Mouse (Mus musculus) cerebellum, adult (tissue): ENCODE measurements around the gene Tec.

Experiments
- ATAC-seq: cut with Nextera tagmentation; 2 replicates; pipeline ENCODE4 v1.9.2; 2017; ENCODE audit warnings: mild to moderate bottlenecking, moderate library complexity, mixed read lengths; ENCODE audit not compliant: insufficient number of reproducible peaks, low FRiP score, low TSS enrichment

The Tec gene

DNA sequence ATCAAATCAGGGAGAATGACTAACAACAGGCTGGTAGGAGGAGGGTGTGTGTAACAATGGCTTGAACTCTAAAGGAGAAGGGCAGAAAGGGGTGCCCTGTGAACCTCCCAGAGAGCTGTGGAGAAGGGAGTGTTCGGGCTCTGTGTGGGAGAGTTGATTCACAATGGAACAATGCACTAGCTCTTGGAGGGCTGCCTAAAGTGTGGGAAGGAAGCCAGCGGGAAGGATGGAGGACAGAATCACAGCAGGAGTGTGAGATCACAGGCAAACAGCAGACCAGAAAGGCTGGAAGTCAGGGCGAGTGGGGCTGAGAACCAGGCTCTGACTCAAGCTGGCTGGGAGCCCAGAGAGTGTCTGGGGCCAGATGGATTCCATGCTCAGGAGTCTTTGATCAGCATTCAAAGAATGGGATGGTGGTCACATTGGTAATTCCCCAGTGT lies 12.6 kb downstream of the Tec start:
- ATAC-seq, result peak; percentile 92

DNA sequence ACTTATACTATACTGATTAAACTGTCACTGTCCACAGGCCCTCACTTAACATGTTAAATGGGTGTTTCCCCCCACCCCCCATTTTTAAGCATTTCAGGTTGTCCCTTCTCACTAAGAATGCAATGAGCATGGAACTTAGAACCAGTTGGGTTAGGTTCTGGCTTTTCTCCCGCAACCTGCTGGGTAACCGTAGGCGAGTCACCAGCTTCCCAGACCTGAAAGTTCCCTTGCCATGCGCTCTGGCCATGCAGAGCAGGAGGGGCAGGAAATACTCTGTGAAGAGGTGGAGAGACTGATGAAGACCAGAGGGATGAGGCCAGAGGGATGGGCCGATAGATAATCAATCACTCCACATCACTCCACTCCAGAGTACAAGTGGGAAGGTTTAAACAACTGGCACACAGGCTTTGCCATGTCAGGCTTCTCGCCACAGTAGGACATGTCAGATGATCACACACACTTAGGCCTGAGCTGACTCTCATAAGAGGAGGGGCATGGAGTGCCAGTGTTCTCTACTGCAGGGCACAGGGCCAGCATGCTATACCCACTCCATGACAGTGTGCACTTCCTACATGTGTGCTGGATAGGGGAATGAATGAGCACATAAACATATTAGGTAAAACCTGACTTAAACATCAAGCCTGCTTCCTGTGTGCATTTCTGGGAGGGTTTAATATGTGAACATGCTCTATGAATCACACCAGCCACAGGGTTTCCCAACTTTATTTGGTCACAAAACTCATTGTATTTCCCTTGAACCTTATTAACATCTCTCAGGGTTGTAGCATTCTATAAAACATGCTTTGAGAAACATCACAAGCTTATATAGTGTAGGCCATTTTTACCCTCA lies 13.9 kb downstream of the Tec start:
- no peak for ATAC-seq

DNA sequence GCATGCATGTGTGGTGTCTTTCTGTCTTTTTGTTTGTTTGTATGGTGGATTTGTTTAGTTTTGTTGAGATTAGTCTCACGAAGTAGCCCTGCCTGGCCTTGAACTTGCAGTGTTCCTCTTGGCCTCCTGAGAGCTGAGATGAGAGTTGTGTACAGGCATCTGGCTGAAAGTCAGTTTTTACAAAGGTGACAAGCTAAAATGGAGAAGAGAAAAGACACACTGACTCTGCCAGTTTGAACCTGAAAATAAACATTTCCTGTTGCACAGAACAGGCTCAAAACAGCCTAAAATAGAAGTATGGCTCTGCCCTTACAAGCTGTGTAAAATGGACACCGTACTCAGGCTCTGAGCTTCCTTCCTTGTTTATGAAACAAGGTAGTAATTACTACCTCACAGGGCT lies 14.9 kb downstream of the Tec start:
- no peak for ATAC-seq

DNA sequence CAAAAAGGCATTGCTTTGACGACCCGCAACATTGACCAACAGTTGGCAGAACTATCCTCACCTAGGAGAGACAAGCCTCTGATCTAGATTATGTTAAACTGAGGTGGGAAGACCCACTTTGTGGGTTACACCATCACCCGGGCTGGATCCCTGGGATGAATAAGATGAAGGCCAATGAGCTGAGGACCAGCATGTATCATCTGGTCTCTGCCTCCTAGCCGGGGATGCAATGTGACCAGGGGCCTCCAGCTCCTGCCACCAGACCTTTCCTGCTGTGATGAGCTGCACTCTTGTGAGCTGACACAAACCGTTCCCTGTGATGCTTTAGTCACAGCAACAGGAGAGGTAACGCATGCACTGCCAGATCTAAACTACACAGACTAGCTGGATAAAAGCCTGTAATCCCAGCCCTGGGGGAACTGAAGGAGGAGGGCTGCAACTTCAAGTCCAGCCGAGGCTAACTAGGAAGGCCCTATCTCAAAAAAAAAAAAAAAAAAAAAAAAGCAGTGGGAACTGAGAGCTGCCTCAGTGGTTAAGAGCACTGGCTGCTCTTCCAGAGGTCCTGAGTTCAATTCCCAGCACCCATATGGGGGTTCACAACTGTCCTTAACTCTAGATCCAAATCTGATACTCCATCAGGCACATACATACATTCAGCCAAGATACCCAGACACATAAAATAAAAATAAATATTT lies 15.8 kb downstream of the Tec start:
- no peak for ATAC-seq

DNA sequence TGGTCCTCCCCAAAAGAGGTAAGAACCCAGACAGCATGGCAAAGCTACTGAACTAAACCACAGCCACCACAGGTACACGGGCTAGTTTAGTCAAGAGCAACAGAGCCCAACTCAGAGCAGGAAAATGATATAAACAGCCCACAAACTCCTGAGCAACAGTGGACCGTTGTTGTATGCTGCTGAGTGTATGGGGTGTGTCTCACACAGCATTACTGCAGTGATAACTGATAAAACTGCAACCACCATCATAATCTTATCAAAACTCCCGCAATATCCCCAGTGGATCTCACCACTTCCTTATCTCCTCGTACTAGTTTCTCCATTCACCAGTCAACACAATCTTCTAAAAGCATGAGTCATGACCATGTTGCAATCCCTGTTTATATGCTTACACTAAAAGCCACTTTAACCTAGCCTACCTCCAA lies 16.6 kb downstream of the Tec start:
- no peak for ATAC-seq

DNA sequence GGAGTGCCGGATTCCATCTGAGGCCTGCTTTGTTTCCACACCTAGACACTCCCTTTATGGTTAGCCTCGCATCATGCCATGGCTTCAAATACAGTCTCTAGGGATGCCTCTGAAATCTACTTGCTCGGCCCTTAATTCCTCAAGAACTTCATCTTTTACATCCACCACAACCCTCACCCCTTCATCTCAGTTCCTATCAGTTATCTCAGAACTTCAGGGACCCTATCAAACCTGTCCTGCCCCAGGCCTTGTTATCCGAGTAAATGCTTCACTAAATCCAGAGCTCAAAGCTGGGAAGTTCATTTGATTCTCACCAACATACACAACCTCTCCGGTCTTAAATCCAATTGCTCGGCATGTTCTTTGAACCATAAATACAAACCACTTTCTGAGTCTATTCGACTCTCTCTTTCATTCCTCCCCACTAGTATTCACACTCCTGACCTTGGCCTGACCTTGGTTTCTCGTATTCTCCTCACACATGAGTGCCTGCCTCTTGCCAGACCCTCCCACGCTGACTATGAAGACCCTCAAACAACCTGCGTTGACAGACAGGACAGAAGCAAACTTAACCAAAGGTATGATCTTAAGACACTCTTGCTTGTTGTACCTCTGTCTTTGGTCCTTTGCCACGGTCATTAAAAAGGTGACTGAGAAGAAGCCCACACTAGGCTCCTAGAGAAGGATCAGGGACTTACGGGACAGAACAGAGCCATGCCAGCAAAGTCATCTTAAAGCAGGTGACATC lies 17.2 kb downstream of the Tec start:
- no peak for ATAC-seq

DNA sequence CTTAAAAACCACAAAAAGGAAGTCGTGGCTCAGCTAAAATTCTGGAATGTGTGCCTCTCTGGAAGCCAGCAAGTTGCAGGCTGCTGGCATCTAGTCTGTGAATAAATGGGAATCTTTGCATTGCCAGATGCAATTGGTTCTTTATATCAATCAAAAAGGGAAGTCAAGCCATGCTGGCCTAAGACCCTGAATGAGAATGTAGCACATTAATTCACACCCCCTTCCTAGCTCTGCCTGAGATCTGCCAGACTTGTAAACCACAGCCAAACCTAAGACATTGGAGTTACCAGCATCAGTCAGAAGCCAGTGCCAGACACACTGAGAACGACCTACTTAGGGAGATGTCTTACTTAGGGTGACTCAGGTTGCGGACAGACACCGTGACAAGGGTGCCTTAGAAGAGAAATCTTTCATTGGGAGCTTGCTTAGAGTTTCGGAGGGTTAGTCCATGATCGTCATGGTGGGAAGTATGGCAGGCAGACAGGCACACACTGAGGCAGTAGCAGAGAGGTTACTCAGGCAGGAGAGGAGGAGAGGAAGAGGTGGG lies 19.3 kb downstream of the Tec start:
- ATAC-seq, result no peak

DNA sequence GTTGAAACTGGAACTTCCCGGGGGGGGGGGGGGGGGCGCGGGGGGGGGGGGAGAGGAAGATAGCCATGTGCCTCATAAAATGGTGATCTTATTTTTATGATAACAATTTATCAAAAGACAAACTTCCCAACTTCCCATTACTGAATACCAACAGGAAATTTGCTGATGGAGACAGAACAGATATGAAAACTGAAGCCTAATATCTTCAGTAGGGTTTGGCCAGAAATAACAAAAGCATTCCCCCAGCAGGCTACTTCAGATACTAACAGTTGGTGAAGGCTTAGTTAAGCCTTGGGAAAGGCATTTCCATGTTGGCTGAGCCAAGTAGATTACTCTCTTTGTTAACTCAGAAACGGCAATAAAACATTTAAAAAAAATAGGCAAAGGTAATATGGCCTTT lies 21.6 kb downstream of the Tec start:
- ATAC-seq, result no peak

DNA sequence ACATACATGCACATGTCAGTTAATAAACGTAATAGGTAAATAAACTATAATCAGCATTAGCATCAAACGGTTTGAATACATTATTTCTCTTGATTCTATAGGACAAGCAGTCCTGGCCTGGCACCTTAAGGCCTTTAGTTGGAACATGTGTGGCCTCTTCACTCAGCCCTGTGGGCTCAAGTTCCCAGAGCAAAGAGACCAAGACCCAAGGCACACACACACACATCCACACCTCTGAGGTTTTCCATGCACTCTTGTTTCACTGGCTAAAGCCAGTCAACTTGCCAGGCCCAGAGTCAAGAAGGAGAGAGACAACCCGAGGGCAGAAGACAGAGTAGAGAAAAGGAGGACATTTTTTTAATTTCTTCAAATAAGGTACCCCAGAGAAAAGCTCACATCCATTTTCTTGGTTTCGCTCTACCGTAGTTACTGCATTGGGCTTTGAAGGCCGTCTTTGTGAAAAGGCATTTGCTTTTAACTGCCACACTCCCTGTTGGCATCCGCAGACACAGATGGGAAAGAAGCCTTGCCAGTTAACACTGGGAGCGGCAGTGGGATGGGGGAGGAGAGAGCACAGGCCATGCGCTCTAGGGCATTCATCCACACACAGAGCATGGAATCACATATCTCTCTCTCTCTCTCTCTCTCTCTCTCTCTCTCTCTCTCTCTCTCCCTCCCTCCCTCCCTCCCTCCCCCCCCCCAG lies 22.2 kb downstream of the Tec start:
- peak; percentile 95 for ATAC-seq

DNA sequence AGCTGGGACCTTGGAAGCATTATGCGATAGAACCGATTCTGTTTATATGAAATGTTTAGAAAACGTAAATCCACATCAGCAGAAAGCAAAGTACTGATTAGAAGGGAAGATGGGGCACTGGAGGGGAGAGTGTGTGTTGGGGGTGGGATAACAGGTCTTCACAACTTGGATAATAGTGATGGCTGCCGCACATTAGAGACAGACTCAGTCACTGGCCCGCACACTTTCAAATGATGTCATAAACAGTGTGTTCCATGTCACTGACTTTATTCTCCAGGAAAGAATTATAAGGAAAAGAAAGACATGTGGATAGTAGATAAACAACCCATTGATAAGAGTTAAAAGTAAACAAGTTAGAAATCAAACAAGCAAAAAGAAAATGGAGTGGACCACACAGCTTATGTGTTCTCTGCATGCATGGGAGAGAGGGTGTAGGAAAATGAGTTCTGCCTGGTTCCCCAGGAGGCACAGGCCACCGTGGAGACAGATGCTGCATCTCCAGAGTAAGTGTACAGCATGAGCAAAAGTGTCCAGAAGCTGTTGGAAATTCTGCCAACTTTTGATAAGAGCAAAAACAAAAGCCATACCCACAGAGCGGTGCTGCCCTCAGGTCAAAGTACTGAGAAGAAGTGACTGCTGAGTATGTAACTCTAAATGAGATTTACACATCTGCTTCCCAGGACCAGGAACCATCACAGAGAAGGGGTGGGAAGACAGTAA lies 23.3 kb downstream of the Tec start:
- ATAC-seq, result no peak

DNA sequence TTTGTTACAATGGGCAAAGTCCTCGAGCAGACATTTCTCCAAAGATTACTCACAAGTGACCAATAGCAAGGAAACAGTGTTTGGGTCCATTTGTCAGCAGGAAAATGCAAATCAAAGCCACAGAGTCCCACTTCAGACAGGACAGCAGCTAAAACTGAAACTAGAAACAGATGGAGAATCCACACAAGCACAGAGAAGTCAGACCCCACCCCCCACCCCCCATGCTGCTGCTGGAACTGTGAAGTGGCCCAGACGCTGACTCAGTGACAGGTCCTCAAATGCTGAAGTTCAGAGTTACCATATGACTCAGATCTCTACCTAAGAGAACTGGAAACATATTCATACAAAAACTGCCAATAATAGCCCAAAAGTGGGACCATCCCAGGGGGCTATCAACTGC lies 24.0 kb downstream of the Tec start:
- ATAC-seq, result no peak

DNA sequence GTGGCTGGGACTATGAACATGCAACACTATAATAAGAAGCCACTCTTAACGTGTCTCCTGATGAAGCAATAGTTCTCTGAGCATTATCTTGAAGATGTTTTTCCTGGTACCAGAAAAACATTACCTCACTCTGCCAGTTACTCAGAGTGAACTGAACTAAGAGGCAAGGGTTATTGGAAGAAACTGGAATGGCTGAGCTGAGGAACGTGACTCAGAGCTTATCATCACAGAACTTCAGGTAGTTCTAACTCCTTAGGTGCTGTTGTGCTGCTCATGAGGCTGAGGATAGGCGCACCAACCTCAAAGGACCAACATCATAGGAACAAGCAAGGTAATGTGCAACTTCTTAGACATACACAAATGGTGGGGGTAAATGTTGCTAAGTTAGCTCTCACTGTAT lies 28.6 kb downstream of the Tec start:
- no peak for ATAC-seq

DNA sequence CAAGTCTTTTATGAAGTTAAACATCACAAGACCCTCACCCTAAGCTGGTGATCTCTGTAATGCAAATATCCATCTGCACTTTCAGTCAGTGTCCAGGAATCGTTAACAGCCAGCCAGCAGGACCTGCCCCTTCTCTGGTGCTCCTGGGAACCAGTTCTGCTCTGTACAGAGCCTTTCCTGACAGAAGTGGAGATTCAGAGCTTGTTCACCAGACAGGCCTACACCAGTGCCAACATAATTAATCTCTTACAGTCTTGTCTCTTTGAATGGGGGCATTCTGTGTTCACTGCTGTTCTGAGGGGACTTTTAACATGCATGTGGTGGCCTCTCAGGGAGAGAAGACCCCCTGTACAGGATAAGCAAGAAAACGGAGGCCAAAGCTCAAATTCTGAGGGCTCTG lies 29.3 kb downstream of the Tec start:
- ATAC-seq, result no peak

DNA sequence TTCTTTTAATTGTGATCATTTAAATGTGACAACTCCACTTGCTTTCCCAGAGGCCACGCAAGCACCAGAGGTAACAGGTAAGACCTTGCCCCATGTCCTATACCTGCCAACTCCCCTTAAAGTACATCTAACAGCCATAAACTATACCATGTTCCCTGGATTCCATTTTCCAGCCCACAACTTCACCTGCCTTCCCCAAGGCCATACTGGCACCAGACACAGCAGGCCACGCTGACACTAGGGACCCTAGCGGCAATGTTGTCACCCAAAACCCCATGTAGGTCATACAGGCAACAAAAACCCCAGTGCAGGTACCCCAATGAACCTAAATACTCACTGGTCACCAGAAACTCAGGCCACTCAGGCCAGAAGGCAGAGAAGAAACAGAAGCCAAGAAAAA lies 32.6 kb downstream of the Tec start:
- ATAC-seq, result no peak

DNA sequence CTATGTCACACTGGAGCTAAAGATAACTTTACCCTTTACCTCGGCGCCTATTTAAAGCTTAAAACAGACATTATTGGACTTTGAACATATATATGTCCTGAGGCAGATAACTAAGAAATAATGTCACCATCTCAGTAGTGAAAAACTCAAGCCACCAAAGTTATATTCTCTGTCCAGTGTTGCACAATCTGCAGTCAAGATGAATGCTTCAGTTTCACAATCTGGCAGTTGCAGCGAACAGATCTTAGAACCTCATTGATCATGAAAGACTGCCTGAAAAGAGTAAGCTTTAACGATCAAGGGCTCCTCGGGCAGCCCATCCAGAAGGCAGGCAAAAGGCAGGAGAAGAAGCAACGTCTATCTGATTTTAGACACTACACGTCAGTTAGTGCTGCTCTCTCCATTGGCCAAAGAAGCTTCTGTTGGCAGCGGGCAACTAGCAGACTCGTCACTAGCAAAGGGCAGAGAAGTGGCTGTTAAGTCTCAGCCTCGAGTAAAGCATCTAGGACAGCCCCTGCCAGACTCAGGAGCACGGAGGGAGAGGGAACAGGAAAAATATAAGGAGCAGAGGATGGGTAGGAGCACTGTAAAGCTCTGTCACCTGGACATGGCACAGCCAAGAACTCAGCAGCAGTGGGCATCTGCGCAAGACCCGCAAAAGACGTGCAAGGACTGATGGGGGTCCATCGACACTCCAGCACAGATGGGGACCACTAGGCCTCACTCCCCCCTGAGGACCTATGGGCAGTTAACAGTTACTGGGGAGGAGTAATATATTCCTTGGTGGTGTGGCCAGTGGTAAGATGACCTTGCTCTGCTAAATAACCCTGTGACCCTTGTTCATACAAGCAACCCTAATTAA lies 35.1 kb downstream of the Tec start:
- ATAC-seq, result no peak

DNA sequence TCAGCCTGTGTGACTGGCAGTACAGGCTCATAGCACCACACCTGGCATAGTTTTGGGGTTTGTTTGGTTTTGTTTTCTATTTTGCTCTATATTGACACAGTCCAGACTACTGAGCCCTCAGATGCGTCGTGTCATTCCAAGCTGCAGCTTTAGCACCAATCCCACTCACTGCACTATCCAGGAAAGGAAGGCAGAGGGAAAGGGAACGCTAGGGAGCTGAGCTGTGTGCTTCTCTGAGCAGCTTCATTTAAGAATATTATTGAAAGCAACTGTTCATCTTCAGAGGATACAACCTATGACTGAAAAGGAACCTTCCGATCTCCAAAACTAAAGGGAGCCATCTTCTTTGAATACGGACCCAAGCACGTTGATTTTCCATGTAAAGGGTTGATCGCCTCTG lies 36.1 kb downstream of the Tec start:
- no peak for ATAC-seq

DNA sequence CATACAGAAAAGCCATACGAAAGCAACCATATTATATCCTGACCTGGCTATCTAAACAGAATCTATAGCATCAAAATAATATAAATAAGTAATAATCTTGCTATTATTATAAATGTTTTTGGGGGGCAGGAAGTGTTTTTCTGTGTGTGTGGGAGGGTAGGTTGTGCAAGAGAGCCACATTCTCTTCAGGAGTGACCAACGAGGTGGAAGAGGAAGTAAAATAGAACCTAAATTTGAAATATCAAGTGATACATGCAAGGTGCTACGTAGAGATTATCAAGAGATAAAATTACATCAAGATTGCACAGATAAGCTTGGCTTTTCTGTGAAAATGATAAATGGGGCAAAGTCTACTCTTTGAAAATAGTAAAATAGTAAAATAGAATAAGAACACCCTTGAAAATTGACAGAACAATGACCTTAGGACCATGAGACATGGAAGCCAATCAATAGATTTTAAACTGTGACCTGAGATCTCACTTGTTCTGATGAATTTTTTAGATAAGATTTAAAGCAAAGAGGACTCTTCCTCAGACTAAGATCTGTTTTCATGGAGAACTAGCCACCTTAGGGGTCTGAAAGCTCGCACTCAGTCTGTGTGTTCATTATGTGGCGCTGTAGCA lies 37.2 kb downstream of the Tec start:
- no peak for ATAC-seq

DNA sequence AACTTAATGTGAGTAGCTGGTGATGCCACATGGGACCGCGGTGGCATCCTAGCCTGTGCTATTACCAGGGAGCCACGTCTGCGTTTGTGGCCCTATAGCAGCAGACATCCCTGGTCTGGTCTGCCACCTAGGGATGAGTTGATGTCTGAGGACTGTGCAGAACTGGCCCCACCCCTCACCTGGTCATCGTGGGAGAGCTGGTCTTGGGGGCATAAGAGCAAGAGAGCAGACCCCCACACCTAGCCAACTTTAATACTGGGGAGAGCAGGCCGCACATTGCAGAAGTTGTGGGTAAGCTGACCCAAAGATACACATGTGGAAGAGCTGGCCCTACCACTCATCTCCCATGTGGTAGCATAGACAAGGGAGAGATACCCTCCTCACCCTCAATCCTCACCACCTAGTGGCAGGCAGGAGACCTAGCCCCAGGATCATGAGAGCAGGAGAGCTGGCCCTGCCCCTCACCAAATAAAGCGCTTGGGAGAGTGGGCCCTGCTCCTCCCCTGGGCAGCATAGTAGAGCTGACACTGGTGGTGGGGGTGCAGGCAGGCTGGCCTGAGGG lies 38.7 kb downstream of the Tec start:
- peak; percentile 40; the same call in 1 of the 2 replicates for ATAC-seq
